Mouse (Mus musculus): Measurements from ENCODE around the gene Fam122a.

The Fam122a gene

GRCm38 (mm10) chr19:24490275-24490674 lies 13.1 kb upstream of the Fam122a start:
- no peak for DNase-seq (ENCODE audit: low spot score)

GRCm38 (mm10) chr19:24486433-24487296 lies 9.5 kb upstream of the Fam122a start:
- no peak for DNase-seq (ENCODE audit: low spot score)

GRCm38 (mm10) chr19:24484612-24485194 lies 7.5 kb upstream of the Fam122a start:
- DNase-seq (ENCODE audit: low spot score), result no peak

- DNase-seq (ENCODE audit: low spot score), result no peak
Observed at GRCm38 (mm10) chr19:24480916-24481315, 3.8 kb upstream of the Fam122a start.

GRCm38 (mm10) chr19:24476461-24476860 lies 695 bp downstream of the Fam122a start:
- DNase-seq (ENCODE audit: low spot score), result peak; percentile 8

GRCm38 (mm10) chr19:24475281-24475680 lies 1.9 kb downstream of the Fam122a start:
- no peak for DNase-seq (ENCODE audit: low spot score)

- no peak for DNase-seq (ENCODE audit: low spot score)
Observed at GRCm38 (mm10) chr19:24472512-24472911, 4.6 kb downstream of the Fam122a start.

- no peak for DNase-seq (ENCODE audit: low spot score)
Observed at GRCm38 (mm10) chr19:24471538-24471937, 5.6 kb downstream of the Fam122a start.

GRCm38 (mm10) chr19:24469216-24469615 lies 7.9 kb downstream of the Fam122a start:
- DNase-seq (ENCODE audit: low spot score), result no peak

GRCm38 (mm10) chr19:24468616-24469015 lies 8.5 kb downstream of the Fam122a start:
- DNase-seq (ENCODE audit: low spot score), result no peak

GRCm38 (mm10) chr19:24463011-24463410 lies 14.1 kb downstream of the Fam122a start:
- DNase-seq (ENCODE audit: low spot score), result no peak

GRCm38 (mm10) chr19:24456591-24457231 lies 20.4 kb downstream of the Fam122a start:
- DNase-seq (ENCODE audit: low spot score), result no peak

- no peak for DNase-seq (ENCODE audit: low spot score)
Observed at GRCm38 (mm10) chr19:24455249-24455960, 21.8 kb downstream of the Fam122a start.

GRCm38 (mm10) chr19:24454451-24454850 lies 22.7 kb downstream of the Fam122a start:
- no peak for DNase-seq (ENCODE audit: low spot score)

GRCm38 (mm10) chr19:24453379-24453778 lies 23.8 kb downstream of the Fam122a start:
- DNase-seq (ENCODE audit: low spot score), result no peak

GRCm38 (mm10) chr19:24452441-24452898 lies 24.7 kb downstream of the Fam122a start:
- no peak for DNase-seq (ENCODE audit: low spot score)

- no peak for DNase-seq (ENCODE audit: low spot score)
Observed at GRCm38 (mm10) chr19:24451626-24452025, 25.5 kb downstream of the Fam122a start.

GRCm38 (mm10) chr19:24450740-24451139 lies 26.4 kb downstream of the Fam122a start:
- no peak for DNase-seq (ENCODE audit: low spot score)

- no peak for DNase-seq (ENCODE audit: low spot score)
Observed at GRCm38 (mm10) chr19:24444322-24444721, 32.8 kb downstream of the Fam122a start.

- no peak for DNase-seq (ENCODE audit: low spot score)
Observed at GRCm38 (mm10) chr19:24439715-24440114, 37.4 kb downstream of the Fam122a start.

- DNase-seq (ENCODE audit: low spot score), result no peak
Observed at GRCm38 (mm10) chr19:24434291-24434690, 42.9 kb downstream of the Fam122a start.

GRCm38 (mm10) chr19:24432447-24432846 lies 44.7 kb downstream of the Fam122a start:
- no peak for DNase-seq (ENCODE audit: low spot score)
